Mouse (Mus musculus) forebrain, embryonic 15.5 days (tissue): ENCODE data around the gene Ampd2. TPM values are rescaled to one million over a fixed set of nuclear protein-coding genes. Genes with fewer than 3 reads are reported as not detected.

Source experiments
- polyA plus RNA-seq: library from polyadenylated mRNA; unstranded; fragments of >200 nt; fragmentation: Nextera tagmentation; extraction: Ambion mirVana; gene quantifications from 2 replicates; pipeline ENCODE4 v1.2.1, GENCODE M21; 2015

Gene Ampd2
- polyA plus RNA-seq, 1 experiment from 2014 or later, result 50.7 TPM

Other genes starting within 250 kb of the Ampd2 start
- not detected in 2 replicates for gene Eps8l3, start 209.4 kb downstream of the Ampd2 start, polyA plus RNA-seq
- 175 and 184 TPM in 2 replicates for gene Gstm5, start 190.8 kb downstream of the Ampd2 start, polyA plus RNA-seq
- 74.8 and 81.6 TPM in 2 replicates for gene Gstm7, start 154.8 kb downstream of the Ampd2 start, polyA plus RNA-seq
- gene Gstm6, start 142.9 kb downstream of the Ampd2 start, polyA plus RNA-seq, result 10.9 and 12.6 TPM in 2 replicates
- not detected in 2 replicates for gene Gstm3, start 117.4 kb downstream of the Ampd2 start, polyA plus RNA-seq
- gene Gstm2, start 100.2 kb downstream of the Ampd2 start, polyA plus RNA-seq, result 4.3 and 4.5 TPM in 2 replicates
- gene Gstm1, start 68.7 kb downstream of the Ampd2 start, polyA plus RNA-seq, result 44.0 and 60.7 TPM in 2 replicates
- gene Gstm4, start 41.8 kb downstream of the Ampd2 start, polyA plus RNA-seq, result 12.4 and 15.1 TPM in 2 replicates
- gene Gnat2, start 6.1 kb upstream of the Ampd2 start, polyA plus RNA-seq, result 0.43 and 0.46 TPM in 2 replicates
- 165 and 168 TPM in 2 replicates for gene Gnai3, start 59.5 kb upstream of the Ampd2 start, polyA plus RNA-seq
- gene Gpr61, start 68.2 kb upstream of the Ampd2 start, polyA plus RNA-seq, result 1.9 and 2.2 TPM in 2 replicates
- gene Amigo1, start 99.7 kb upstream of the Ampd2 start, polyA plus RNA-seq, result 9.9 and 11.7 TPM in 2 replicates
- gene Cyb561d1, start 114.6 kb upstream of the Ampd2 start, polyA plus RNA-seq, result 4.4 and 4.5 TPM in 2 replicates
- 32.5 and 33.6 TPM in 2 replicates for gene Atxn7l2, start 124.3 kb upstream of the Ampd2 start, polyA plus RNA-seq
- 2.3 and 2.7 TPM in 2 replicates for gene Sypl2, start 140.0 kb upstream of the Ampd2 start, polyA plus RNA-seq
- gene Psma5, start 170.3 kb upstream of the Ampd2 start, polyA plus RNA-seq, result 260 and 271 TPM in 2 replicates
- 25.7 and 26.0 TPM in 2 replicates for gene Sort1, start 197.4 kb upstream of the Ampd2 start, polyA plus RNA-seq